Comparison of ENCODE assay signal across 8 mouse cellular contexts in genomic region chr8:110720685-110721598, GRCm38 (mm10). TPM values are rescaled to one million over a fixed set of nuclear protein-coding genes. Genes with fewer than 3 reads are reported as not detected.
DNase-seq lines count a peak whose midpoint lies in the region; ATAC-seq lines count a peak whose summit lies in the region.

Gene Mtss1l (plus strand): TSS chr8:110721476.

- DNase-seq in R1 (ENCODE audit: low read depth, low spot score): peak; percentile 78
- DNase-seq in cerebellum, adult 9-10 months: peak; percentile 82
- DNase-seq in frontal cortex, adult 2 months (ENCODE audit: extremely low spot score in 1 of 2, low spot score in 1 of 2): peak in 1 of 2 experiments; percentile 73
- DNase-seq in layer of hippocampus, postnatal 36 days: peak; percentile 73 to 80
- DNase-seq in lung, postnatal 36 days: peak; percentile 83
- DNase-seq in right cerebral cortex, postnatal 36 days (ENCODE audit: low spot score in 2 of 2): peak; percentile 58 to 66
- DNase-seq in T-cell, adult 2 months (ENCODE audit: low spot score): no peak

- H3K4me1 ChIP-seq in hindbrain, embryonic 12.5 days: peaks cover 79% of the 10 kb centered on the region

- H3K4me2 ChIP-seq in hindbrain, embryonic 12.5 days (replicated peaks): peak within 1 kb of the TSS; percentile 81

- peak within 1 kb of the TSS; percentile 92 for H3K27ac ChIP-seq in hindbrain, embryonic 12.5 days

- ATAC-seq in hindbrain, embryonic 12.5 days (ENCODE audit: low FRiP score): peak; percentile 82

- no peaks in the 10 kb centered on the region; the same call in 1 of the 2 replicates for H3K27me3 ChIP-seq in hindbrain, embryonic 12.5 days

- peak within 1 kb of the TSS; percentile 66 for H3K4me3 ChIP-seq in hindbrain, embryonic 12.5 days

- no peaks in the 10 kb centered on the region for H3K9me3 ChIP-seq in hindbrain, embryonic 12.5 days (replicated peaks)

- WGBS in hindbrain, embryonic 12.5 days: 4% methylated on average over 54 of the region's 75 CpGs

- peak within 1 kb of the TSS; percentile 80 for H3K9ac ChIP-seq in hindbrain, embryonic 12.5 days

- H3K36me3 ChIP-seq in hindbrain, embryonic 12.5 days: peaks cover 10% of the 10 kb centered on the region

RNA-seq across cellular contexts. Expression of gene Mtss1l, which starts in this region (rescaled TPM):
- 202 and 212 TPM in 2 replicates for polyA plus RNA-seq in frontal cortex, adult 2 months (2012; rRNA removed)
- 21.6 and 23.3 TPM in 2 replicates for polyA plus RNA-seq in hindbrain, embryonic 12.5 days (2016; fragmentation: Nextera tagmentation; extraction: Ambion mirVana)
- 100 to 1,000 TPM; 218 to 225 TPM for total RNA-seq in layer of hippocampus, postnatal 36 days (2021)
